Mouse (Mus musculus): ENCODE measurements around the gene Fam240b.
"Not testable (repeated sequence)": the region's sequence is repeated elsewhere in the genome, so short reads cannot be mapped to it uniquely, and the experiment has no call there.

Gene Fam240b

DNA sequence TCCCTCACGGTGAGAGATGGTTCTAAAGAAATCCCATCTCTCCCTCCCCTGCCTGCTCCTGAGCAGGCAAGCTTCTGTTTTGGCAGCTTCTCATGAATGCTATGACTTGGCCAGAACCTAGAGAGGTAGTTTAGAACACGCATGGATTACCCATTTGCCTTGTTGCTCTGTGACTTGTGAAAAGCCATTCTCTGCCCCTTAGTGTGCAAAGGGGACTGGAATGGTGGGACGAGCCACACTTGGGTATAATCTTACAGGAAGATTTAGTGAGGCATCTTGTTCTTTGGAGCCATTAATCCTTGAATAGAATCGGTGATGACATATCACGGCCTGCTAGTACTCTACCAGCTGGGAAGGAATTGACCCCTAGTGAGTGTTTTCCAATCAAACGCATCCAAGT, at the start of gene Fam240b:
Gene Fam240b (minus strand): TSS at position 101 of the 400 bp plus-strand sequence.
- no peak for DNase-seq (ENCODE audit: low spot score)

DNA sequence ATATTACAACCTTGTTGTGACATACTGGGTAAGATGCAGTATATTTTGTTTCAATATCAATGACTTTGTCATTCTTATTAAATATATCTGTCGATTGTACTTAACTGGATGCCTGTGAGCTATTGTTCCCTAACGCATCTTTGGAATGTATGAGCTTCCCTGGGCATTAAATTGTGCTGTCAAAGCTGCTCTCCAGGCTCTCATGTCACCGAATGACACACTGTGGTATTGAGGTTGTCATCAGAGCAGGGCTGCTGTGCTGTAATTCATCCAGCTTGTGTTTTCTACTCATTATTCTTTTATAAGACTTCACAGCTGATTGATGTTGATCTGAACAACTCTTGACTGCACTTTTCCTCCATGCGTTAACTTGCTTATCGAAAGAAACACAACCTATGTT, 32.5 kb upstream of the Fam240b start:
- DNase-seq (ENCODE audit: low spot score): no peak

DNA sequence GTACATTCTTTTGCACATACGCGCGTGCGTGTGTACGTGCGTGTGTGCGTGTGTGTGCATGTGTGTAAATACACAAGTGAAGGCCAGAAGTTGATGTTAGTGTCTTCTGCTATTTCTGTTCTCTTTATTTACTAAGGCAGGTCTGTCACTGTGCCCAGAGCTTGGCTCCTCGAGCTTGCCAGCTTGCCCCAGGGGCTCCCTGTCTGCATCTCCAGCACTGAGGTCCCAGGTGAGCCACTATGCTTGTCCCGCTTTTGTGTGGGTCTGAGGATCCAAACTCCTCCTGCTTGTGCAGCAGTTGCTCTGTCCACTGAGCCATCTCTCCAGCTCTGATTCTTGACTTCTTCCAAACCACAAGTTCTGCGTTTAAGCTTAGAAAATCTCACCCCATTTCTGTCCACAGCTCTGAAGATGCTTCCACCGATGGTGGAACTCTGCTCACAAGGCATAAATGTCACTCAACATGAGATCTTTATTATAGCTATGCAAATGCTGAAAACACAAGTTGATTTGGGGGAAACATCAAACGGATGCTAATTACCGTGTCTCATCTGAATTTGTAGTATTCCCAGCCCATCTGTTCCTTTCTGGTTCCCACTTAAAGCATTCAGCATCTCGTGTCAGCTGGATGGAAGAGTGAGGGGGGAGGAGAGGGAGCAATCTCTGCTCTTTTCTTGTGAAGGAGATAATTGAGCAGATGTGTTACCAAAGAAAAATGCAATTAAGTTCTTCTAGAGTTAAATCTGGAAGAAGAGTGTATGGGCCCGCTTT, 29.1 kb upstream of the Fam240b start:
- no peak for DNase-seq (ENCODE audit: low spot score)

DNA sequence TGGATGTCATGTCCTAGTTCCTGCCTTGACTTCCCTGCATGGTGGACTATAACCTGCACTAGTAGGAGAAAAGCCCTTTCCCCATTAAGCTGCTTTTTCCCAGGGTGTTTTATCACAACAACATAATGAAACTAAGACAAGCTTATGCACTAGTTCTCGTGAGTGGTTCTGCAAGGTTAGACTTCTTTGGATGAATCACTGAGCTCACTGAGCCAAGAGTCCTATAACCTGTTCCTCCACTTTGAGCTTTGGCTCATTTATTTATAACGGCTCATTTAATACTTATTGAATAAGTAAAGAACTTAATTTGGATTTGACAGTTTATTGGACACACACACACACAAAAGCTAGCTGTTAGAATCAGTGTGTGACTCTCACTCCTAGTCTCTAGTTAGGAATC, 16.7 kb upstream of the Fam240b start:
- no peak for DNase-seq (ENCODE audit: low spot score)

DNA sequence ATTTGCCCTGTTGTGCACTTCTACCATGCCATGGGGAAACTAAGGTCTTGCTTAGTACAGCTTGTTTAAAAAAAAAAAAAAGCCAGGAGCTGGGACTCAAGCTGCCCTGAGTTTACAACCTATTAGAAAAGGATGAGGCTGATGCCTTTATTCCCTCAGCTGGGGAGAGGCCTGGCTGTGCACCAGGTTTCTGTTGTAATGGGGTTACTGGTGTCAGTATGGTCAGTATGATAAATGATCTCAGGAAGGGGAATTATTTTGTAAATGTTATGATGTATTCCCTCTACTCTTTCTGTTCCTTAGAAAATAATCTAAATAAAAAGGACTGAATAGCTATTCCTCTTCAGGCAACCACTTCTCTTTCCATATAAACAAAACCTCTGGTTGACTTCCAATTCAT, 14.0 kb upstream of the Fam240b start:
- no peak for DNase-seq (ENCODE audit: low spot score)

DNA sequence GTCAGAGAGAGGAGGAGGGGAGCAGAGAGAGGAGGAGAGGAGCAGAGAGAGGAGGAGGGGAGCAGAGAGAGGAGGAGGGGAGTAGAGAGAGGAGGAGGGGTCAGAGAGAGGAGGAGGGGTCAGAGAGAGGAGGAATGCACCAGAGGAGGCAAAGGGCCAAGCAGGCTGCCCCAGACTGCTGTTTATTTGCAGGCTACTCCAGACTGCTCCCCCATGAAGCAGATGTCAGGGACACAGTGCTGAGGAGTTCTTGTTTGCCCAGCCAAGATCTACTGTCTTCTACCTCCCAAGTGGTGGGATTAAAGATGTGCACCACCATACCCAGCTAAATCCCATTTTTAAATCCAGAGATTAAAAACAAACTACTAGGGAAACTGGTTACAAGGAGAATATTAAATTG, 9.8 kb upstream of the Fam240b start:
- DNase-seq (ENCODE audit: low spot score): no peak

DNA sequence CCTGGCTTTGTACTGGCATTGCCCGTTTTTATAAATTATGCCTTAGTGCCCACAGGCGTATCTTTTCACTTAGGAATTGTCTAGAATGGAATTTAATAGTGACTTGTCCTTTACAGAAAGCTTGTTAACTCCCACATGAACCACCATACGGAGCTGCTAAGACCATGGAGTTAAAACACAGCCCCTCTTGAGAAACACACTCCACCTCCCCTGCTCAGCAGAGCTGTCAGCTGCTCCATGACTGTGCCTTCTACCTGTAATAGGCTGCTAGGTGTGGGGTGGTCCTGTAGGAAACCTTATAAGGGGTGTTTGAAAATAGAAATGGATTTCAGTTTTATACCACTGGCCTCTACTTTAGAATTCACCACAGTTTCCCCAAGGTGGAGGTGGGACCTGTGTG, 5.2 kb upstream of the Fam240b start:
- DNase-seq (ENCODE audit: low spot score): no peak

DNA sequence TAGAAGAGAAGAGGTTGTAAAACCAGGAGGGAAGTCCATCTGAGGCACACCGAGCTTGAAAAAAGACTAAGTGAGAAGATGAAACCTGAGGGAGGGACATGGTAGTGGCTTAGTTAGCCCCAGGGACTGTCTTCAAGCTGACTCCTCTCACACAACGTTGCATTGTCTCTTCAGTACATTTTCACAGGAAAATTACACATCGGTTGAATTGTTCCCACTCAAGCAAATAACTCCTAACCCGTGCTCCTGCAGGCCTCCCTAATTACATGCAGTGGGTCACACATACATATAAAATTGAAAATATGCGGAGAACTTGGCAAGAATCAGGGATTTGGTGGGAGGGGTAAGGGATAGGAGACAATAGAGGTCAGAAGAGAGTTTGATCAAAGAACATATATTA, 4.0 kb downstream of the Fam240b start:
- no peak for DNase-seq (ENCODE audit: low spot score)

DNA sequence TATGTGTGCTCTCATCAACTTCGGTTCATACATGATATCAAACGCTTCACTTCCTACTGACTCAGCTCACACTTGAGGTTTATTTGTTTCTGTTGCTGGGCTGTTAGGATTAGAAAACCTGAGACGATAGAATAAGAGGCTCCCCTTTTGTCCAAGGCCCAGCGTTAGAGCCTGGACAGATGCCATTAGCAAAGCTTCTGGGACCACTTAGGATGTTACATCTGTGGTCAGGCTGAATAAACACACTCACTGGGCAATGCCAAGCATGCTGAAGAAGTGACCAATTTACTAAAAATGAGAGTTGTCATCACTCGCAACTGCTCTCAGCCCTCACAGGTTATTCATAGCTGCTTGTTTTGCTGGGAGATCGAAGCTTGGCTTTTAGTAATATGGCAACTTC, 7.7 kb downstream of the Fam240b start:
- no peak for DNase-seq (ENCODE audit: low spot score)

DNA sequence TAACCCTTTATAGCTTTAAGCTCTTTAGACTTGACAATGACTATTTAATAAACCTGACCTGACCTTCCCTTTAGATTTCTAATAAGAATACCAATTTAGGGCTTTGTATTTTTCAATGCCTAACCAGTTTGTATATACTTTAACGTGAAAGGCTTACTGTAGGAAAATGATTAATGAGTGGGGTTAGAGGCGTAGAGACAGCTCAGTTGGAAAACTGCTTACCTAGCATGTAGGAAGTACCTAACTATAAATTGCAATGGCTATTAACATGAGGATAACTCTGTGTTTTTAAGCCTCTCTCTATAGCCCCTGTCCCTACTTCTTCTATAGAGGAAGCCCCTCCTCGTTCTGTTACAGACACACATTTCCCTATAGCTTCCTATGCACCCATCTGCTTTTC, 17.6 kb downstream of the Fam240b start:
- no peak for DNase-seq (ENCODE audit: low spot score)

DNA sequence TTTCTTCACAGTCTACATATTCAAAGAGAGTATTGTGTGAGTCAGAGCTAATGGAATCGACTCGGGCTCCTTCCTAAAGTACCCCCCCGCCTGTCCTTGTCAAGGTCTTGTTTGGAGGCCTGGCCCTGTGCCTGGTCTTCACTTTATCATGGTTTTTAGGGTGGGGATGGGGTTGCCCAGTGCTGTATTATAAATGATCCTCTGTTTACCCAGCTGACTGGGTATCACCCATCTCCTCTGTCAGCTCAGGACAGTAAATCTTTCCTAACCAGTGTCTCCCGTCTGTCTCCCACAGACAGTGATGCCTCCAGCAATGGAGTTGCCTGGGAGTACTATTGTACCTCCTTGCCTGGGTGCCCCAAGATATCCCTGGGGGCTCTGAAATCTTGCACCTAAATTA, 19.6 kb downstream of the Fam240b start:
- DNase-seq (ENCODE audit: low spot score): no peak

DNA sequence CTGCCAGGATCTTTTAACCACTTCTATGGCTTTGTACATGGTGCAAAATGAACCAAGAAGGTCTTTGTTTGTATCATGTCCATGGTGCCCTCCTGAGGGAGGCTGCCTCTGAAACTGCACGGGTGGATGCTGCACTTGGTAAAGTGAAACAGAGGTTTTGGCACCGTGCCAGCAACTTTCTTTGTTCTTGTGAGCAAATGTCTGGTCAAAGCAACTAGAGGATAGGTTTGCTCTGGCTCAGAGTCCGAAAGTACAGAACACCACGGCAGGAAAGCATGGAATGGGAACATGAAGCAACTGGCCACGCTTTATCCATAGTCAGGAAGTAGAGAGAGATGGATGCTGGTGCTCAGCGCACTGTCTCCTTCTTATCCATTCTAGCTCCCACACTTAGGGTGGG, 29.7 kb downstream of the Fam240b start:
- DNase-seq (ENCODE audit: low spot score): peak; percentile 16

DNA sequence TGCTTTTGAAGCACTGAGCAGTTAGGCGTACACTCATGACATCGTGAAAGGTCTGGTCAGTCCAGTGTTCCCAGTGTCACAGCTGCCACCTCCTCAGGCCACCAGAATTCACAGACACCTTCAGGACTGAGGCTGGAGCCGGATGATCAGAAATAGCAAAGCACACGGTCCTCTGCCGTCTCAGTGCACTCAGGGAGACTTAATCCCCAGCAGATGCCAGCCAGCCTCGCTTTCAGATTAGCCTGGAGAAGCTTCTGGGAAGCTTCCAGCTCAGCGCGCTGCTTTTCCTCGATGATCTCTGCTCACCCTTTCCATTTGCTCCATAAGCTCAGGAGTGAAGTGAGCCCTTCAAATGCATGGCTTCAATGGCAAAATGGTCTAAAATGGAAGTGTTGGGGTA, 32.4 kb downstream of the Fam240b start:
- no peak for DNase-seq (ENCODE audit: low spot score)

DNA sequence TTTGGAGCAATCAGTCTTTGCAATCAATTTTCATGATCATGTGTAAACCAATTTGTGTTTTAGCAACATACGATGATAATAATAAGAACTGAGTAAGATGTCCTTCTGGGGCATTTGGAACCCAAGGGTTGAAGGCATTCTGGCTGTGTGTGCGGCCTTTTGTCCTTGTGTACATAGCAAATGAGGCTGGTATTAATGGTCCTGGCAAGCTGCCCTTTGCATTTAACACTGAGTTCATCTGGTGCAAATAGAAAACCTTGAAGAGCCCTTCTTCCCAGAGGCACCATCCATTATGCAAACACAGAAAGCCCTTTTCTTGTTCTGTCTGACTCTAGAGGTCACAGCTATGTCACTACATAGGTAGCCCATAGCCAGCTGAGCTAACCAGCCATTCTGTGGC, 35.0 kb downstream of the Fam240b start:
- DNase-seq (ENCODE audit: low spot score): no peak

DNA sequence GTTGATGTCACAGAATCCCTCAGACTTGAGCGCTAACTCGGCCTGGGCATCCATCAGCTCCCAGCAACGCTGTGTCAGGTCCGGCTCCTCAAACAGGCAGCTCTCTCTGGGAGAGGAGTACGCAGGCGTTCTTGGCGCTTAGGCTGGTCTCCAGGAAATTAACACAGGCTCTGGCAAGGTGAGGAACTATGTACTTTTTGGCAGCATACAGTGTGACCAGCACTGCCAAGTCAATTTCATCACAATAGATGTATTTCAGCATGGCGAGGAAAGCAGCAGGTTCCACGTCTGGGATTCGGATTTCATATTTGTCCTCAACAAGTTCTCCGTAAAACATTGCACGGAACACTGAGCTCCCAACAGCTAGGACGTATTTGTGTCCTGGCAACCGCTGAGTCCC, 39.4 kb downstream of the Fam240b start:
- DNase-seq (ENCODE audit: low spot score): no peak

DNA sequence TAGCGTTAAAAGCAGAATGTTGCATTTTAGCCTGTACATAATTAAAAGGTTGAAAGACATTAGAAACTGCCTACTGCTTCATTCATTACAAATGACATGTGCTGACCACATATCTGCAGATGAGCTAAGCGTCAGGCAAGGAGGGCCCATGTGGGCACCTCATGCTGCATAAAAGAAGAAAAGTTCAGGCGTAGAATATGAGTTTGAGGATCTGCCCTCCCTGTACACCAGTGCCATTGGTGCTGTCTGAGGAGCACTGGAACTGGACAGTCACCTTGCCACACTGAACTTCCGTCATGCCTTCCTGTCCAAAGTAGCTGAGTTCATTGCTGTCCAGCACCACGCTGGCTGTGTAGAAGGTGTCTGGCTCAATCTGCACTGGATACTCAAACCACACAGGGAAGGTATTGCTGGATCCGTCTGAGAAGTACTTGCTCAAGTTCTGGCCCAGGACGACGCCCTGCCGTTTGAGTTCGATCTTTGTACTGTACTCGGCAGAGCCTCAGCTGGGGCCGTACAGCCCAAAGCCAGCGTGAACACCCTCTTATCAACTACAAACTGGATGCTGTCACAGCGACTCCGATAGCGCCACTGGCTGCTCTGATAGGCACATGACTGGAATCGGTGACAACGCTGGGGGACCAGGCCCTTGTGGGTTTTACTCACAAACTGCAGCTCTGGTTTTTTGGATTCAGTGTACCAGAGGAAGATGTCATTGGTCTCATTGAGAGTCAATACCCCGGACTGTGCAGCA, 40.2 kb downstream of the Fam240b start:
- not testable (repeated sequence) for DNase-seq (ENCODE audit: low spot score)

DNA sequence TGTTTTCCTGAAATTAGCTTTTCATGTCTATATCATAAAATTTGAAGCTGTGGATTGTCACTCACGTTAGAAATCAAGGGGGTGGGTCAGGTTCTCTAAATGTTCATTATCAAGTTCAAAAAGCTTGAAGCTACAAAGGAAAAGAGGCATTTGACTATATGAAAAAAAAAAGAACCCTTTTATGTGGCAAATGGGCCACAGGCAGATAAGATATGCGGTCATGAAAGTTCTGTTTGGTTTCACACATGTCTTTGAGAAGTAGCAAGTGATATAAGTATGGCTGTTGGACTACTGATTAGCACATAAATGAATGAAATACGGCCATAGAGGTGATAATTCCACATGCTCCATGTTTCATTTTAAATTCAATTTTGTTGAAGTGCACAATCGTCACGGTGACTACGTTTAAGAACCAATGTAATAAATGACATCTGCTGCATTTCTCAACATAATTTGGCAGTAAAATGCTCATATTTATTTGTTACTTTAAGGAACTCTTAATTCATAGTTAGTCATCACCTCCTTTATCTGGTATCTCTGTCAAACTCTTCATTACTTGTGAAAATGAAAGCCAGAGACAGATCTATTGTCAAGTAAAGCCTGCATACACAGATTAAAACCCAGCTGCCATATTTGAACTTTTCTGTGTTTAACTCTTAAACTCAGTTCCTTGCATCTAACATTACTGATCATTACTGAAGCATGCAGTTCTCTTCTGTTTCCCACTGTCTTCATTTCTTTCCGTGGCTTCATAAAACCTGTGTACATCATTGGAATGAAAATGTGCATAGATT, 47.4 kb downstream of the Fam240b start:
- DNase-seq (ENCODE audit: low spot score): no peak

DNA sequence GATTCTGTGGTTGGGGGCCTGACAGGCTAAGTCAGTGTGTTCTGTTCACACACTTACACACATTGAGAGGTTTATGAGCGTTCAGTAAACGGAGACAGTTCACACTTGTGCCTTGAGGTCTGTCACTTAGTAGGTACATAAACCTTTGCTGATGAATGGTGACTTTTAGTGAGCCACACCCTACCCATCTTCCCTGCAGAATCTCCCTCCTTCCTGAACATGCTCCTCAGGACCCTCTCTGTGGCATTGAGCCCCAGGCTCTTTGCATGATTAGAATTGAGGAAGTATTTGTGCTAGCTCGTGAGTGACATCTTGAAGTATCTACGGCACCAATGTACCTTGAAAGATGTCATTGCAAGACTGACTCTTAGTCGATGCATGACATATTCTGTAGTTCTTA, 48.9 kb downstream of the Fam240b start:
- DNase-seq (ENCODE audit: low spot score): no peak

DNA sequence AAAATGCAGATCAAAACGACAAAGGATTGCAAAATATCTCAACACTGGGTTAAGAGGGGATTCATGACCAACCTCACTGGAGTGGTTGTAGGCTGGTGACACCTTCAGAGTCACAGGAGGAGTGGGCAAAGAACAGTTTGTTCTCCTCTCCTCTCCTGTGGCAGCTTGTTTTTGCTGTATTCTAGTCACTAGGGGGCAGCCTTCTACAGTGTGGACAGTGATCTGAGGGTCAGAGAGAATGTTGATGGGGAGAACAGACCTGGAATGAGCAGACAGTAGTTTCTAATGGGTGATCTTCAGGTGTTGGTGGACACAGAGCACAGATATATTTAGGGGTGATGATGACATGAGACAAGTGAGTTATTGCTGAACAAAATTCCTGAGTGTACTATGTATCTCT, 49.6 kb downstream of the Fam240b start:
- peak; percentile 26 for DNase-seq (ENCODE audit: low spot score)

DNA sequence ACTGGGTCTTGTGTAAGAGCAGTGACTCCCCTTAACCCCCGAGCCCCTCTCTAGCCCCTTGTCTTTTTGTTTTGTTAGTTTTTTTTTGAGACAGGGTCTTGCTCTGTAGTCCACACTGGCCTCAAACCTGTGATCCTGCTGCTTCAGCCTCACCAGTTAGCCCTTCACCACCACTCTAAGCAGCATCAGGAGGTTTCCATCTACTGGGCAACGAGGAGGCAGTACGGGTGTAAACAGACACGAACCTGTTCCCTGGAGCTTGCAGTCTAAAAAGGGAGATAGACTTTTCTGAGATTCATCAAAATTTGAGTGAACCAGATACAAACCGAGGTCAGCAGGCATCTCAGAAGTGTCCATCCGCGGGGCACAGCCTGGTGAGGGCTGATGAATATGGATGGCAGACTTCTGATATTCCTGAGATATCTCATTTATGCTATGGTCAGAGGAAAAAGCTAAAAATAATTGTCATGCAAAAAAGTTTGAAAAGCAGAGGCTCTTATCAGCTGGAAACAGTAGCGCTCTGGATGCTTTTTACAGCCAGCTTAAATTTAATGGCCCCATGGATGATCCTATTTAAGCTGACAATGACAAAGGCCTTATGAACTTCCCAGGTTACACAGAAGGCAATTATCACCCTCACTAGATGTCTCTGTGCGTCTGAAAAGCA, 52.2 kb downstream of the Fam240b start:
- DNase-seq (ENCODE audit: low spot score): no peak

DNA sequence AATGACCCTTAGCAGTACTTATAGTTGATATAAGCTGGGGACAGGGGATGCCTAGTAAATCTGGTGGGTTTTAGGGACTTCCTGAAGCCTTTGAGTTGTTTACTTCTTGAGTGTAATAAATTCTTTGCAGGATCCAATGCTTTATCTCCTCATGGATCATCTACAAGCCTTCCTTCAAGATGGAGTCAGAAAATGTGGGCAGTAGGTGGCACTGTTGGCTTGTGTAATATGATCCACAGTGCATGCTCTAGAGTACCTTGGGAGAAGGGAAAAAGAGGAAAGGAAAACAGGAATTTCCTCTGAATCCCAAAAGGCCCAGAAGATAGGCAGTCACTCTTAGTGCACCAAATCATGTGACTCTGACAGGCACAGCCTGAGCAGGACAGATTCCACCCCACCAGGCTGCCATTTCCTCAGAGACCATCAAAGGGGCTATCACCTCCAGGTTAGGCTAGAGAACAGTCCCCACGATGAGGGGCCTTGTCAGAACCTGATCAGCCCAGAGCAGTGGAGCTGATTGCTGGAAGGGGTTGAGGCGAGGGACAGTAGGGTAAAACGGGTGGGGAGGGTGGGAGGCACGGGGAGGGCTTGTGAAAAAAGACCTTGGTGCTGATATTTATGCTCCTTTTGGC, 54.2 kb downstream of the Fam240b start:
- DNase-seq (ENCODE audit: low spot score): peak; percentile 38

DNA sequence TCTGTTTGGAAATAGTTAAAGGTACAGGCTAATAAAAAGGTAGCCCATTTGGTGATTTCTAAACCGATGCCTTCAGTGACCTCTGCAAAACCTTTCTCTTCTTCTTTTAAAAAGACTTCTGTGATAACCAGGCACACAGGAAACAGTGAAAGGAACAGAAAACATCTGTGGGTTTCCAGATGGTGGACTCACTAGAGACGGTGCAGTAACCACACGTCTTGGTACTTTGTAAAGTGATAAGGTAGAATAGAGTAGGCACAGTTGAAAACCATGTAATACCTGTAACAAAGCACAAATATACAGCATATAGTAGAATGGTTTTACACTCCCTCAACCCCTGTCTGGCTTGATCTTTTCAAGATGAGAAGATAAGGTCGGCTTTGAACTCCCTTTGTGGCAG, 57.0 kb downstream of the Fam240b start:
- no peak for DNase-seq (ENCODE audit: low spot score)

All from urinary bladder, postnatal 25 days (tissue).